Mouse (Mus musculus) liver (tissue): ENCODE results near the gene Ano4.
"Not testable (repeated sequence)": the region's sequence is repeated elsewhere in the genome, so short reads cannot be mapped to it uniquely, and the experiment has no call there.

Experiments used
- DNase-seq: peaks from one replicate; pipeline ENCODE4 v3.0.0-alpha.2; 2020; ENCODE audit warnings: mixed read lengths

Ano4 gene

GRCm38 (mm10) chr10:89111466-89111865, 233.1 kb downstream of the Ano4 start:
- DNase-seq, result no peak

GRCm38 (mm10) chr10:89110917-89111316, 233.6 kb downstream of the Ano4 start:
- DNase-seq, result no peak

GRCm38 (mm10) chr10:89103594-89103993, 241.0 kb downstream of the Ano4 start:
- DNase-seq, result no peak

- DNase-seq, result no peak
These were observed 242.5 kb downstream of the Ano4 start for GRCm38 (mm10) chr10:89102025-89102424.

- DNase-seq, result no peak
These were observed 246.4 kb downstream of the Ano4 start for GRCm38 (mm10) chr10:89098183-89098582.

GRCm38 (mm10) chr10:89092350-89093040, 252.1 kb downstream of the Ano4 start:
- peak; percentile 20 for DNase-seq

- DNase-seq, result no peak
These were observed 267.1 kb downstream of the Ano4 start for GRCm38 (mm10) chr10:89077447-89077846.

GRCm38 (mm10) chr10:89055891-89056290, 288.7 kb downstream of the Ano4 start:
- no peak for DNase-seq

GRCm38 (mm10) chr10:89044921-89045320, 299.6 kb downstream of the Ano4 start:
- not testable (repeated sequence) for DNase-seq

- no peak for DNase-seq
These were observed 300.4 kb downstream of the Ano4 start for GRCm38 (mm10) chr10:89044166-89044565.

- no peak for DNase-seq
These were observed 325.6 kb downstream of the Ano4 start for GRCm38 (mm10) chr10:89018926-89019325.

GRCm38 (mm10) chr10:89008303-89008702, 336.3 kb downstream of the Ano4 start:
- no peak for DNase-seq

GRCm38 (mm10) chr10:89004518-89004917, 340.0 kb downstream of the Ano4 start:
- DNase-seq, result no peak

- DNase-seq, result no peak
These were observed 357.6 kb downstream of the Ano4 start for GRCm38 (mm10) chr10:88986925-88987324.

GRCm38 (mm10) chr10:88983444-88983843, 361.1 kb downstream of the Ano4 start:
- peak; percentile 10 for DNase-seq

GRCm38 (mm10) chr10:88979451-88979850, 365.1 kb downstream of the Ano4 start:
- no peak for DNase-seq

GRCm38 (mm10) chr10:88978932-88979331, 365.6 kb downstream of the Ano4 start:
- no peak for DNase-seq

- no peak for DNase-seq
These were observed 373.4 kb downstream of the Ano4 start for GRCm38 (mm10) chr10:88970951-88971725.

- no peak for DNase-seq
These were observed 376.0 kb downstream of the Ano4 start for GRCm38 (mm10) chr10:88968586-88968985.

- DNase-seq, result no peak
These were observed 383.8 kb downstream of the Ano4 start for GRCm38 (mm10) chr10:88960791-88961190.

- no peak for DNase-seq
These were observed 394.3 kb downstream of the Ano4 start for GRCm38 (mm10) chr10:88950297-88950653.

- DNase-seq, result no peak
These were observed 394.8 kb downstream of the Ano4 start for GRCm38 (mm10) chr10:88949649-88950296.
